Mouse (Mus musculus) hindbrain, embryonic 14.5 days (tissue): ENCODE data around the gene Tinf2. TPM values are rescaled to one million over a fixed set of nuclear protein-coding genes. Genes with fewer than 3 reads are reported as not detected.

Source experiments
- ATAC-seq: fragments of 200-750 bp; cut with Nextera tagmentation; 2 replicates; pipeline ENCODE4 v1.8.0; 2017; ENCODE audit warnings: moderate number of reproducible peaks, mild to moderate bottlenecking, moderate TSS enrichment, moderate library complexity; ENCODE audit not compliant: low FRiP score
- DNase-seq: peaks from one replicate; pipeline ENCODE4 v3.0.0-alpha.2; 2015; ENCODE audit warnings: low spot score
- H3K27ac ChIP-seq: fragments of 300-500 bp; sonication (generic); 2 replicates; pipeline ENCODE4 v1.5.1; 2014; ENCODE audit warnings: mild to moderate bottlenecking, moderate library complexity
- H3K27me3 ChIP-seq: fragments of 300-500 bp; sonication (generic); 2 replicates; pipeline ENCODE4 v1.6.1; 2014; ENCODE audit warnings: mild to moderate bottlenecking, low read length, mixed read lengths; ENCODE audit not compliant: control insufficient read depth, insufficient read depth
- H3K36me3 ChIP-seq: fragments of 300-500 bp; sonication (generic); replicated peaks from 2 replicates; pipeline ENCODE4 v1.6.1; 2014; ENCODE audit not compliant: control insufficient read depth, insufficient read depth
- H3K4me1 ChIP-seq: fragments of 300-500 bp; sonication (generic); replicated peaks from 2 replicates; pipeline ENCODE4 v1.6.1; 2014; ENCODE audit warnings: antibody characterized with exemption, low read length, mixed read lengths; ENCODE audit not compliant: control insufficient read depth, insufficient read depth
- H3K4me2 ChIP-seq: fragments of 300-500 bp; sonication (generic); replicated peaks from 2 replicates; pipeline ENCODE4 v1.6.1; 2014; ENCODE audit warnings: mild to moderate bottlenecking, moderate library complexity
- H3K4me3 ChIP-seq: fragments of 300-500 bp; sonication (generic); replicated peaks from 2 replicates; pipeline ENCODE4 v1.5.1; 2014; ENCODE audit warnings: mild to moderate bottlenecking, low read length
- H3K9ac ChIP-seq: fragments of 300-500 bp; sonication (generic); 2 replicates; pipeline ENCODE4 v1.6.1; 2014
- H3K9me3 ChIP-seq: fragments of 300-500 bp; sonication (generic); 2 replicates; pipeline ENCODE4 v1.6.1; 2016; ENCODE audit warnings: low read length; ENCODE audit not compliant: control insufficient read depth
- WGBS: fragments of 180-500 bp; shearing (Covaris S2); extraction: QIAGEN DNeasy Blood & Tissue Kit; methylation state at CpG from one replicate; pipeline ENCODE4 v1.1.7; 2014; 5-methylcytosine and 5-hydroxymethylcytosine counted together
- polyA plus RNA-seq: library from polyadenylated mRNA; unstranded; fragments of >200 nt; fragmentation: Nextera tagmentation; extraction: Ambion mirVana; gene quantifications from 2 replicates; pipeline ENCODE4 v1.2.1, GENCODE M21; 2014

Tinf2 gene
- polyA plus RNA-seq, 1 experiment from 2014 or later, result 24.3 TPM

- under 1% methylated on average over 49 of the region's 50 CpGs for whole genome bisulfite sequencing
- H3K4me3 ChIP-seq, result peak within 1 kb of the TSS; percentile 66
- peak within 1 kb of the TSS; percentile 73 for H3K9ac ChIP-seq
- peak within 1 kb of the TSS; percentile 90 for H3K27ac ChIP-seq
- peaks cover 12% of the 10 kb centered on the region; the same call in 1 of the 2 replicates for H3K4me1 ChIP-seq
- no peaks in the 10 kb centered on the region for H3K27me3 ChIP-seq
- H3K4me2 ChIP-seq, result peak within 1 kb of the TSS; percentile 69
- peak; percentile 94 for DNase-seq
- no peaks in the 10 kb centered on the region for H3K9me3 ChIP-seq
- peaks cover 30% of the 10 kb centered on the region for H3K36me3 ChIP-seq
- ATAC-seq, result peak; percentile 97
Observed at GRCm38 (mm10) chr14:55721700-55722437, 40.2 kb upstream of the Tinf2 start, which contains the start of gene Rabggta. Rabggta (minus strand) TSS chr14:55722263.

GRCm38 (mm10) chr14:55721076-55721475, 39.5 kb upstream of the Tinf2 start:
- Histone ChIP-seq H3K27me3 (no peaks in the 10 kb centered on the region), H3K4me2 (peak overlapping the region; percentile 69), H3K9me3 (no peaks in the 10 kb centered on the region), H3K4me1 (peaks cover 12% of the 10 kb centered on the region; the same call in 1 of the 2 replicates), H3K9ac (peak overlapping the region; percentile 73), H3K27ac (0 out of 2 replicates have a peak overlapping the region, but pooled peaks have one; percentile 90), H3K36me3 (peaks cover 37% of the 10 kb centered on the region), H3K4me3 (peak overlapping the region; percentile 66)
- 73% methylated on average over 6 of the region's 6 CpGs for WGBS
- no peak for DNase-seq
- ATAC-seq, result no peak

- no peak overlapping the region; the same call in 1 of the 2 replicates for H3K4me2 ChIP-seq
- no peak overlapping the region for H3K27ac ChIP-seq
- no peaks in the 10 kb centered on the region for H3K27me3 ChIP-seq
- 92% methylated on average over 12 of the region's 12 CpGs for WGBS
- H3K4me3 ChIP-seq, result no peak overlapping the region
- H3K36me3 ChIP-seq, result peaks cover 39% of the 10 kb centered on the region
- H3K4me1 ChIP-seq, result peaks cover 12% of the 10 kb centered on the region; the same call in 1 of the 2 replicates
- H3K9me3 ChIP-seq, result no peaks in the 10 kb centered on the region
- H3K9ac ChIP-seq, result no peak overlapping the region; the same call in 1 of the 2 replicates
- DNase-seq, result no peak
- ATAC-seq, result no peak
Observed at GRCm38 (mm10) chr14:55720666-55721065, 39.0 kb upstream of the Tinf2 start.

- Histone ChIP-seq H3K4me2 (no peak overlapping the region), H3K4me3 (no peak overlapping the region), H3K27ac (no peak overlapping the region), H3K4me1 (peaks cover 12% of the 10 kb centered on the region; the same call in 1 of the 2 replicates), H3K36me3 (peaks cover 39% of the 10 kb centered on the region), H3K27me3 (no peaks in the 10 kb centered on the region), H3K9ac (no peak overlapping the region; the same call in 1 of the 2 replicates), H3K9me3 (no peaks in the 10 kb centered on the region)
- ATAC-seq, result no peak
- WGBS, result 88% methylated on average over 6 of the region's 6 CpGs
- no peak for DNase-seq
Observed at GRCm38 (mm10) chr14:55719737-55720136, 38.1 kb upstream of the Tinf2 start.

- no peak overlapping the region for H3K4me3 ChIP-seq
- H3K27me3 ChIP-seq, result peaks cover 11% of the 10 kb centered on the region; the same call in 1 of the 2 replicates
- no peaks in the 10 kb centered on the region for H3K9me3 ChIP-seq
- H3K27ac ChIP-seq, result no peak overlapping the region
- ATAC-seq, result no peak
- H3K36me3 ChIP-seq, result peaks cover 39% of the 10 kb centered on the region
- peaks cover 7% of the 10 kb centered on the region; the same call in 1 of the 2 replicates for H3K4me1 ChIP-seq
- DNase-seq, result no peak
- 89% methylated on average over 8 of the region's 8 CpGs for WGBS
- H3K9ac ChIP-seq, result no peak overlapping the region
- H3K4me2 ChIP-seq, result no peak overlapping the region
Observed at GRCm38 (mm10) chr14:55716884-55717283, 35.3 kb upstream of the Tinf2 start.

GRCm38 (mm10) chr14:55716271-55716670, 34.7 kb upstream of the Tinf2 start:
- peaks cover 11% of the 10 kb centered on the region; the same call in 1 of the 2 replicates for H3K27me3 ChIP-seq
- no peaks in the 10 kb centered on the region for H3K9me3 ChIP-seq
- H3K4me1 ChIP-seq, result peaks cover 5% of the 10 kb centered on the region; the same call in 1 of the 2 replicates
- WGBS, result 95% methylated on average over 6 of the region's 6 CpGs
- peaks cover 39% of the 10 kb centered on the region for H3K36me3 ChIP-seq
- no peak overlapping the region for H3K4me2 ChIP-seq
- H3K9ac ChIP-seq, result no peak overlapping the region
- no peak overlapping the region for H3K27ac ChIP-seq
- H3K4me3 ChIP-seq, result no peak overlapping the region
- no peak for ATAC-seq
- no peak for DNase-seq

- Histone ChIP-seq H3K36me3 (peaks cover 36% of the 10 kb centered on the region), H3K27ac (no peak overlapping the region), H3K4me1 (no peaks in the 10 kb centered on the region), H3K4me2 (no peak overlapping the region), H3K4me3 (no peak overlapping the region), H3K9me3 (no peaks in the 10 kb centered on the region), H3K9ac (no peak overlapping the region), H3K27me3 (peaks cover 11% of the 10 kb centered on the region; the same call in 1 of the 2 replicates)
- ATAC-seq (no peak), DNase-seq (no peak)
- 47% methylated on average over 6 of the region's 6 CpGs for WGBS
Observed at GRCm38 (mm10) chr14:55714893-55715292, 33.3 kb upstream of the Tinf2 start.

GRCm38 (mm10) chr14:55713729-55714122, 32.1 kb upstream of the Tinf2 start, which contains the start of gene Tgm1:
Tgm1 (minus strand) TSS chr14:55713926.
- peaks cover 11% of the 10 kb centered on the region; the same call in 1 of the 2 replicates for H3K27me3 ChIP-seq
- H3K4me1 ChIP-seq, result no peaks in the 10 kb centered on the region
- H3K4me3 ChIP-seq, result no peak within 1 kb of the TSS
- ATAC-seq (no peak), DNase-seq (no peak)
- H3K9ac ChIP-seq, result no peak within 1 kb of the TSS
- H3K27ac ChIP-seq, result no peak within 1 kb of the TSS
- WGBS, result 34% methylated on average over 4 of the region's 4 CpGs
- H3K36me3 ChIP-seq, result peaks cover 27% of the 10 kb centered on the region
- H3K4me2 ChIP-seq, result no peak within 1 kb of the TSS
- H3K9me3 ChIP-seq, result no peaks in the 10 kb centered on the region

GRCm38 (mm10) chr14:55713007-55713728, 31.5 kb upstream of the Tinf2 start:
- H3K27ac ChIP-seq, result no peak overlapping the region
- no peaks in the 10 kb centered on the region for H3K4me1 ChIP-seq
- H3K4me2 ChIP-seq, result no peak overlapping the region
- WGBS, result 16% methylated on average over 25 of the region's 25 CpGs
- no peak for DNase-seq
- H3K36me3 ChIP-seq, result peaks cover 22% of the 10 kb centered on the region
- ATAC-seq, result no peak
- no peak overlapping the region for H3K4me3 ChIP-seq
- no peak overlapping the region for H3K9ac ChIP-seq
- no peaks in the 10 kb centered on the region for H3K9me3 ChIP-seq
- H3K27me3 ChIP-seq, result peaks cover 11% of the 10 kb centered on the region; the same call in 1 of the 2 replicates
